Mouse (Mus musculus) liver, embryonic 14.5 days (tissue): Measurements from ENCODE around the gene Gimap3.

Experiments used
- CTCF ChIP-seq: IDR thresholded peaks from 2 replicates; pipeline ENCODE4 v1.5.1; 2016; ENCODE audit warnings: antibody characterized with exemption, low read depth, control low read depth
- EP300 ChIP-seq: IDR thresholded peaks from 2 replicates; pipeline ENCODE4 v1.6.1; 2016; ENCODE audit warnings: antibody characterized with exemption, low read depth

DNA sequence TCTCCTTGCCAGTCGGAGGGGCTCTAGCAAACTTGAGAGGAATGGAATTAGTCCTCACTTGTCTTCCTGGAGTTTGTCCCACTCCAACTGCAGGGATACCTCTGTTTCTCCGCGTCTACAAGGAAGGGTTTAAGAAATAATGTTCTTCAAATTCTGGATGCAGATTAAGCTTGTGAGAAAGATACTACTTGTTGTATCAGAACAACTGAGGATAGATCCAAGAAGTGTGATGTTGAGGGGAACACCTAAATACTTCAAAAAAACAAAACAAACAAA lies 30.9 kb downstream of the Gimap3 start:
- TF ChIP-seq EP300: no peak
- TF ChIP-seq CTCF: no peak
